Mouse (Mus musculus) CD8-positive naive resting alpha-beta T cell, adult 2 months (primary cell): ENCODE data around the gene Kcnk10.

Source experiments
- DNase-seq, 2 experiments: peaks; one replicate each; pipeline ENCODE4 v3.0.0; 2022; ENCODE audit warnings: low read depth in 2 of 2, low spot score in 2 of 2

Gene Kcnk10

DNA sequence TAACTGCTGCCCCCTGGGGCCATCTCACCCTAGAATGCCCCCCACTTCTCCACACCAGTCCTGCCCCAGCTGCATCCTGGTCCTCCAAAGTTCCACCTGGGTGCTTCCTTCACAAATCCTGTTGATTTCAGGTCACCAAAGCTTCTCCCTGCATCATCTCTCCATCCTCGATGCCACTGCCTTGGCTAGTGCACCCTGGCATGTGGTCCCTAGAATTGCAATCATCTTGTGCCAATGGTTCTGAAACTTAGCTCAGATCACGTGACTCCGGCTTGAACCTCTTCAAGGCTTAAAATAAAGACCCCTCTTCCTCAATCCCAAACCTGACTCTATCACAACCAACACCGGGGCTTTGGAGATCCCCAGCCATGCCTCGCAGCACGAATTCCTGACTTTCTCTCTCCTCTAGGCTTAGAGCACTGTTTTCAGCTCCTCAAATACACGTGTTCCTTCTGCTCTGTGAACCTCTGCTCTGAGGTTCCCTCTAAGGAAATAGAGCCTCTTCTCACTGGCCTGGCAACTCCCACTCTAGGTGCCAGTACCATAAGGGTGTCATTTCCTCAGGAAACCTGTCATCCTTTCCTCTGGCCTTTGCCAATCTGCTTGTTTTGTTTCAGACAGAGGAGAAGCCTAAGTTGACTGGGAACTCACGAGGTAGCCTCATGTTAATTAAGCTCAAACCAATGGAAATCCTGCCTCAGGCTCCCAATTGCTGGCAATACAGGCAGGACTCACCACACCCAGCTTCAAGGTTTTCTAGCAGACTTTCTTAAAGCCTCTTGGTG lies 6.0 kb downstream of the Kcnk10 start:
- no peak for DNase-seq

DNA sequence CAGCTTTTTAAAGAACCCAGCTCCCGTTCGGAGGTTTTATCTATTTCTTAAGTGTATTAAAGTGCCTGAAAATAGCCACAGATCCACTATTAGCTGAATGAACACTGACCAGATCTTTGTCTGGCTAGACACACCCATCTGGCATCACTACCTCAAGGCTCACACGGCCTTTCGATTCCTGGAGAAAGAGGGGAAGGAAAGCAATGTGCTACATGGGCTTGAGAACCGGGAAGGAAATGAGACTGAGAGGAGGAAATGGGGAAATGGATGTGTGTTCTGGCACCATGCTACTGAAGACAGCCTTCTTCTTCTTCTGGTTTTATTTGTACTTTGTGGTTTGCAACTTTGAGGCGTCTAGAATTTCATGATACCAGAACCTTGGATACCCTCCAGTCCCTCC lies 8.7 kb downstream of the Kcnk10 start:
- DNase-seq = no peak

DNA sequence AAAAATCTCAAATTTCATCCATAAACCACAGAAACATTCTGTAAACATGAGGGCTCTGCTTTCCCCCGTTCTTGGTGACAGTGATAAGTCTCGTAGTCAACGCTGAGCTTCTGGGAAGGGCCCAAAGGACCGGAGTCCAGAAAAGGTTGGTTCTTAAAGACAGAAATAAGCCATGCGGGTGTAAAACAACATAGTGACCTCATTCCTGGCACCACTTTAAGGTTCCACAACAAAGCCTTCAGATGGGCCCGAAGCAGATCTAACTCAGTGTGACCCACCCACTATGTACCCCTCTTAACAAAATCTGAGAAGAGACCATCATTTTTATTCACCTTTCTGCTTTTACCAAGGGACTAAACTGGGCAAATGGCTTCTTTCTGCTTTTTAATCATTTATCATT lies 10.2 kb downstream of the Kcnk10 start:
- no peak for DNase-seq

DNA sequence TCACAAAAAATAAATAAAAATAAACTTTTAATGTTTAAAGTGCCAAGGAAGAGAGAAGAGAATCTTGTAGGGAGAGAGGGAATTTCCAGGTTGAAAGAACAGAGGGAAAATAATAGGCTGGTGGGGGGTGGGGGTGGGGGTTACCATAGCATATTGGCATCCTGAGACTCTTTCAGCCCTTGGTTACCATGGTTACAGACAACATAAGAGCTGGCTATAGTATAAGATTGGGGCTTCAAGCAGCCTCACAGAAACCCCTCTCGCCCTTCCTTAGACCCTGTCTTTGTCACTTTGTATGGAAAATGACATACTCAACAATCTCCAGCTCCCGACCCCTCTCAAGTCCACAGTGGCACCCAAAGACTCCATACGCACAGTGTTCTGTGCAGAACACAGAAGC lies 13.7 kb downstream of the Kcnk10 start:
- no peak for DNase-seq

DNA sequence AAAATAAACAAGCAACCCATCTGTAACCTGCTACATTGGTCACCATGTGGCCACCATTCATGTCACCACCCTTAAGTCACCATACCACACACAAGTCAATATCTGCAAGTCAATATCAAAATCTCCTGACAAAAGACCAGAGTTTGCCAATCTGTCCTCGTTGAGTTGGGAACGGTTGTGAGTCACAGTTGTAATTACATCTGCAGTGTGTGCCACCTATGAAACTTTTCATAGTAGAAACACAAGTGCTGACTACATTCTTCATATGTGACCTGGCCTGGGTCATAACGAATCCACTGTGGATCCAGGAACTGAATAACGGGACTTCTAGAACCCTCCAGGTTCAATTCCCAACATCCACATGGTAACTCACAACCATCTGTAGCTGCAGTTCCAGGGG lies 14.8 kb downstream of the Kcnk10 start:
- DNase-seq = no peak

DNA sequence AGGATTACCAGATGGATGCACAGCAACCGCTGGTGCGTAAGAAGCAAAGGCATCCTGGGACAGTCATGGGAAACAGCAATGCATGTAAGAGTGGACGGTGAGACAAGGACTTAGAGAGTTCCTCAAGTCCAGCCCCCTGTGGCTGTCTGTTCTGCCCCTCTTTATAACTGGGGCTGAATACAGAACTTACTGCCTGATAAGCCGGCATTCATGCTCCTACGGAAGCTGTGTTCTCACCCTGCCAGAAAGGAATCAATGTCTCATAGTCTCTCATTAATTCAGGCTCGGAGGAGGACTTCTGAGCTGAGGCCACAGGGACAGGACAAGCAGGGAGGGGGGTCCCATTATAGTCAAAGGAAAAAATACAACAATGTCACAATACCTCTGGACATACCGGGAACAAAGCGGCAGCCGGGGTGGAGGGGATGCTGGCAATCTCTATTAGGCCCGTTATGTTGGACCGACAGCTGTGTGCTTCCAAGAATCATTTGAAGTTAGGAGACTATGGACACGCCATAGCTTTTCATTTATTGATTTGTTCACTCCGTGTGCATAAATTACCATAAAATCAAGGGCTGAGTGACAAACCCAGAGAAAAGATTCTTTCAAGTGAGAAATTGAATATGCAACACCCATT lies 15.7 kb downstream of the Kcnk10 start:
- no peak for DNase-seq

DNA sequence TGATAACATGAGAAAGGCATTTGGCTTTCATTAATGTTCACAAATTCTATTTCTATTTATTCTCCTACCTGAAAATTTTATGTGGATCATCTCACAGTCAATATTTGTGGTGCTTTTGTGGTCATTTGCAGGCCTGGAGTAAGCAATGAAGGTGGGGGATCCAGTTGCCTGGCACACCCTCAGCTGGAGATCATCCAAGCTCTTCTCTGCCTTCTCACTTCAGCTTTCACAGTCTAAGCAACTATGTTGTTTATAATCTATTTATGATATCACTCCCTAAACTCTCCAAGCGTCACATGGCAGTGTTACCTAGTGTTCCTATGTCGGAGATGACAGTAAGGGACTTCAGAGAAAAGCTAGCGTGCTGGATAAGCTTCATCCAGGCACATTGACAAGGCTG lies 18.1 kb downstream of the Kcnk10 start:
- no peak for DNase-seq

DNA sequence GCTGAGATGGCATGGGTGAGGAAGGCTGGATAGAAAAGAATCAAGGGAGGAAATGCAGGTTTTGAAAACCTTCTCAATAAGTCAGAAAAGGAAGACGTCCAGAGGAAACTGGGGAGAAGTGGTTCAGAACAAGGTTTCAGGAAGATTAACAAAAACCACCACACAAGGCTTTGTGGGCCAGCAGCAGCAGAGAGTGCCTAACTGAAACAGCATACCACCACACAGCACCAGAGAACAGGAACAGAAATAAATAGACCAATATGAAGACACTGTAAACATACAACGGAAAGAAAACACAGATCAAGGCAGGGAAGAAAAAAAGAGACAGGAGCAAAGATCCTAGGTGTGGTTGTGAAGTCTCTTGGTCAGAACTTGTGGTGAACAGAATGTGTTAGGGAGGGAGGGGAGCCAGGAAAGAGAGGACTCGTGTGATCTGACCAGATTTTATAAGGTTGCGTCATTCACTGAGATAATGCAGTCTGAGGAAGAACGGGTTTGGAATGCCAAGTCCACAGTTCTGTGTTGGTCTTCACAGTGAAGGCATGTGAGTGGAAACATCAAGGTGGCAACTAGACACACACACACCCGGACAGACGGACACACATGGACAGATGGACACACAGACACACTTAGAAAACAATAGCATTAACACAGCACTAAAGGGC lies 21.0 kb downstream of the Kcnk10 start:
- DNase-seq = no peak

DNA sequence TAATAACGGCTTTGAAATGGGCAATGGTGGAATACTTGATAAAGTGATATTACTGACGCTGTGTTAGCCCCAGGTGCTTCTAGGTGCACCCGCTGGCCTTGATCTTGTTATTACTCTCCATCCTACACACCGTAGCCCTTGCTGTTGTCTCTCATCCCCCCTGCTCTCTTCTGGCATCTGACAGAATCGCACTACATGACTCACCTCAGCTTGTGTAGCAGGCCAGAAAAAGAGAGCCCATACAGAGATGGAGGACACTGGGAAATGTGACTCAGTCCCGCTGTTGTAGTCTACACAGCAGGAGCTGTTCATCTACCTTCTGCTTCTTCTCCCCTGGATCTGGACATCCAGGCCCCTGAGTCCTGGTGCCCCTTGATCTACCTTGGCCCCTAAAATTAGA lies 28.1 kb downstream of the Kcnk10 start:
- no peak for DNase-seq

DNA sequence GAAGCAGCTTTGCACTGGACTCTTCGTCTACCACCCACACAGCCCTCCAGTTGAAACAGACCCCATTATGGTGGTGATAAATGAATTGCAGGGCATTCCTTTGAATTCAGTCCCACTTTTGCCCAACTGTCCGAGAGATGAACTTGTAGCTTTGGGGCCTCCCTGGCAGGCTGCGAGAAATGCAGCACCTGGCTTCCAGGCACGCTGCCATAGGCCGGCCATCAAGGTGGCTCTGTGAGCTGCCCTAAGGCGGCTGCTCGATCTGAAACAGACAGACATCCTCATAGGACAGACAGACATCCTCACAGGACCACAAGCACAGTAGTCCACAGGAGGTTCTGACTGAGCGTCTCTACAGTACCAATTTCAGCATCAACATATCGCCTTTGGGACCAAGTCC lies 30.0 kb downstream of the Kcnk10 start:
- no peak for DNase-seq

DNA sequence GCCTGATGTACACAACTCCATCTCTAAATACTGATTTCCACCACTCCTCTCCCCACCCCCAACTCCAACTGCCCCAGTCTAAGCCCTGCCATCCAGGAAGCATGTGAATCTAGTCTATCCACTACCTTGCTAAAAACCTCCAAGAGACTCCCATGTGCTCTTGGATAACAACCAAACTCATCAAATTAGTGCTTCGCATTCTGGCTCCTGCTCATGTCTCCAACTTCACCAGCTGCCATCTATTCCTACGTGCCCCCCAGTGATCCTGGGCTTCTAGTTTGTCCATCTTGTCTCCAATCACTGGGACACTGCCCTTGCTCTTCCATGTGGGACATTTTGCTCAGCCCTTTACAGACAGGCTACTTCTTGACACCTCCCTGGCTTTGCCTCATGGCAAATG lies 32.2 kb downstream of the Kcnk10 start:
- DNase-seq = no peak

DNA sequence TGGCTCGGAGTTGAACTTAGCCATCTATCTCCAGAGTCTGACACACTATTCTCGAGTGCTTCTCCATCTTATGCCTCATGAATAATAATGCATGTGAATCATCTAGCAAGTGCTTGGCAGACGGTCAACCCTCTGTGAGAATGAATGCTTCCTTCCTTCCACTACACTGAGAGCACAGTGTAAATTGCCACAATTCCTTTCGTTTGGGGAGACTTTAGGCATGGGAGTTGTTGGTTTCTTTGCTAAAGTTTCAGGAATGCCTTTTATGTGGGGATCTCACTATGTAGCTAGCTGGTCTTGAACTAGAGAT lies 32.9 kb downstream of the Kcnk10 start:
- DNase-seq = no peak

DNA sequence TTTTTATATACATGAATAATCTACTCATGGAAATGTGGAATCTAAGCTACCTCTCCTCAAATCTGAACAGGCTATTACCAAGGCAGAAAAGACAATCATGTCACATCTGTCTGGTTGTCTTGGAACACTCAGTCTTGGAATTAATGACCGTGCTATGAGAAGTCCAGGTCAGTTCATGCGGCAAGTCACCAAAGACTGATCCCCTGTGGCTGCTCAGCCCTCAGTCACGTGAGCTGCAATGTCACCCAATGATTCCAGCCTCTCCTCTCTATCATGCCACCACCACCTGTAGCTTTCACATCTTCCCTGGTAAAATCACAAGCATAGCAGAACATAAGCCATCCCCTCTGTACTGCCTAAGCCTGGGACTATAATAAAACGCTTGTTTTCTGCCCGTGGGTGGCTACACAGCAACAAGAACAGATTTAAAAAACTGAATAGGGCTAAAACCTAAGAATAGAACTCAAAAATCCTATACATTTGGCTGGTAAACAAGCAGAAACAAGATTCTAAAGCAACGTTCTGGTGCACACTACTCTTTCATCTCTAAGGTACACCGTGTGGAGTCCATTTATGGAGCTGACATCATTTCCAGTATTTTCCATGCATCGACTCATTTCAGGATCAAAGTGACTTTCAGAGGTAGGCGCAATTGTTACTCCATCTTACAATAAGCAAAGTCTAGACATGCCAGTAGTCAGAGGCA lies 33.4 kb downstream of the Kcnk10 start:
- DNase-seq = no peak

DNA sequence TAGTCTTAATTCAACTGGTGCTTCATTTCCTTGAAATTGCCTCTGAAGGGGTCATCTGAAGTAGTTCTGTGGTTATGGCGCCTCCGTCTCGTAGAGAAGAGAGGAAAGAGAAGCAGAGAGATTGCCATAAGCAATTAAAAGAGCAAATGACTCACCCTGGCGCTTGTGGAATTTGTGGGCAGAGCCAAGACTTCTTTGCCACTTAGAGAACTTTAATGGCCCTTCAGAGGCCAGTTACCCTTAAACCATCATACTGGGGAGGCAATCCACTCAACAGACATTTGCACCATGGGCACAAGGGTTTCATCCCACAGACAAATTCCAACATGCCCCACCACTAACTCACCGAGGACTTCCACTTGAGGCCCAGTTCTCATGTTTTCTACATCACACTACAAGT lies 41.4 kb downstream of the Kcnk10 start:
- DNase-seq = no peak

DNA sequence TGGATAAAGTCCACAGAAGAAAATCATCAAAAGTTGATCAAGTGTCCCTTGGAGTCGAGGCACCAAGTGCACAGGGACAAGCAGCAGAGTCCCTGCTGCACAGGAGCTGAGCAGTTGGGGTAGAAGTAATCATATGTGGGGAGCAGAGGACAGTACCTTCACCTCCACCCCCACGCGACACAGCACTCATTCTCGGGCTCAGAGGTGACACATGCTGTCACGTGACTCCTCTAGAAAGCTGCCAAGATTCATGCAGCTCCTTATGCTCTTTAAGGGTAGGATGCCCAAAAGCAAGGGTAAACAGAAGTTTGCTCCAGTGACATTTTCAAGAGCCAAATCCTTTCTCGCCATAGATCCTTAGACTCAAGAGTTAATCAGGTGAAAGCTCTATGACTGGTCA lies 42.1 kb downstream of the Kcnk10 start:
- no peak for DNase-seq

DNA sequence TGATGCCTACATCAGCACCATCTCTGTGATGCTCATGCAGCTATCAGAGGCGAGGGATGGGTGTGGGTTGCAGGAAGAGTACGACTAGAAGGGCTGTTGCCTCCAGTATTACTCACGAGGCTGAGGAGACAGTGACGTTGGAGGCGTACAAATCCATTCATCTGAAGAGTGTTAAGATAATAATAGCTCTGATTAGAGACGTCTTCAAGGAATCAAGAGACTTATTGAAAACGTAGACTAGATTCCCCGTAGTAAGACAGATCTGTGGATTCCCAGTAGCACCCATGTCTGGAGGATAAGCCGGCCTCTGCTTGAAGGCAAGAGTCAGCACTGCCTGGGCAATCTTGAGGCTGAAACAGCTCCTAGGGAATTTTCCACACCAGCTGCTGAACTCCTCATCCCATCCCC lies 42.6 kb downstream of the Kcnk10 start:
- no peak for DNase-seq

DNA sequence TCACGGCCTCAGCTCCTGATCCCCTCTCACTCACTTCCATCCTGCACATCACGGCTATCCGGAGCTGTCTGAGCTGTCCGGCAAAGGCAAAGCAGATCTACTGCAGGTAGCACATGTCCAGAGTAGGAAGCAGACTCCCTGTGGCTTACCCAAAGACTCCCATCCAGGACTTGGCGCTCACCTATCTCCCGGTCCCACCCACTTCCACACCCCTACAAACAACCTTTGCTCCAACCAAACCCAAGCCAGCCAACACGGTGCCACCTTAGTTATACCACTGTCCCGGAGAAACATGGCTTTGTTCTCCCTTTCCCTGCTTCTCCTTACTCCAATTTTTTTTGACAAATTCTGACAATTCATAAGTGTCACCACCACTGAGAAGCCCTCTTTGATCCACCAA lies 49.5 kb downstream of the Kcnk10 start:
- DNase-seq = no peak

DNA sequence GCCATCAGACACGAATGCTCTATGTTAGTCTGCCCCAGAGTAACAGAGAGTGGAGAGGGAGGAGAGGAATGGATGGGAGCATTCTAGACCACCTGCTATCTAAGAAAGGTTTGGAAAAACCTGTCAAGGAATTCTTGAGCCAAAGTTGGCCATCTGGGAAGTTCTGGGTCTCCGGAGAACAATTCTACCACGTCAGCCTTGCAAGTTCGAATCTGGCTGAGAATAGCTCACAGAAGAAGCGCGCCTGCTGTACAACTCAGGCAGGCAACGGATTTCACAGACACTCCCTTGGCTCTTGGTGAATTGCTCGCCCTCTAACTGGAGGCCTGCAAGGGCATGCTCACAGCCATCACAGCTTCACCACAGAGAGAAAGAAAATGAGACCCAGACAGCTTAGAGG lies 52.7 kb downstream of the Kcnk10 start:
- DNase-seq = no peak

DNA sequence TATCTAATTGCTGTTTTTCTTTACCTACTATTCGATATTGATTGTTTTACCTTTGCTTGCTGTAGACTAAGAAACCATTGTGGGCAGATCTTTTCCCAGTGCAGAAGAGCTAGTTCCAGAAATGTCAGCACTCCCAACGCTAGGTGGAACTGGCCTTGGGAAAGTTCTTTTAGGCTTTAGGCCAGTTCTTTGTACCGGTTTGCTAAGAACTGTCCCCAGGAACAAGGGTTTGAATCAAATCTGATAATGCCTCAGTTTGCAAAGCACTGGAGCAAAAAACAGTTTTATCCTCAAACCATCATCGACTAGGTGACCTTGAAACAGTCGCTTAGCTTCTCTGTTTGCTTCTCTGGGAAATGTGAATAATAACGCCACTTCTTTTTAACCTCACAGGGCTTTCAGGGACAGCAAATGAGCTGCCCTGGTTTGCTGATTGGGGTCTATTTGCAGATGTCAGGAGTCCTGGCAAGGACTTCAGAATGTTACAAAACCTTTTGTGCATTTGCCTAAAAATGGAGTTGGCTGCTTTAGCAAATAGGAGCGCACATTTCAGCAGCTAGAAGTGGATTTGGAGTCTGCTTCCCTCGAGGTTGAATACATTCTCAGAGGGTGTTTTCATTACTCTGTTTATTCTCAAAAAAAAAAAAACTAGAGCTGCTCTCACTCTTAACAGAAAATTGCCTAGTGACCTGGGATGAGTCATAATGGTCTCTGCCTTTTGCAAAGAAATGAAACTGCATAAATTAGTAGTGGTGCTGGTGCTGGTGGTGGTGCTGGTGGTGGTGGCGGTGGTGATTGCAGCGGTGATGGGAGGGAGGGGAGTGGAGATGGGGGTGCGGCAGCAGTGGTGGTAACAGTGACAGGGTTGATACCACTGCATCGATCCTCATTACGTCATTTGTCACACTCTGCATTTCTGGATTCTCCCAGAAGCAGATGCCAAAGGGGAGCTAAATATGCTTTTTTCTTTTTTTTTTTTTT lies 53.5 kb downstream of the Kcnk10 start:
- no peak for DNase-seq

DNA sequence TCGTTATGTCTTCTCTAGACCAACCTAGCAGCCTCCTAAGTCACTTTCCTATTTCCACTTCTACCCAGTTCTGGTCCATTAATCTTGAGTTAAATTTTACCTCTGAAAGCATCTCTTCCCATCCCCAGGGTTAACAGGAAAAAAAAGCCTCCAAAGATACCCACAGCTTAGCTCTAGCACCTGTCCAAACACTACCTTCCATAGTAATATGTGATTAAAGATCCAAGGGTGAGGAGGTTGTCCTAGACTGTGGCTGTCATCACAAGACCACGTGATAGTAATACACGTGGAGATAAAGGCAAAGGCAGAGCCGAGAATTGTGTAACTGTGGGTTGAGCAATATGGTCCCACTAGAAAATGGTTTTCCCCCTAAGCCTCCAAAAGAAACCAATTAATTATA lies 56.8 kb downstream of the Kcnk10 start:
- DNase-seq = no peak

DNA sequence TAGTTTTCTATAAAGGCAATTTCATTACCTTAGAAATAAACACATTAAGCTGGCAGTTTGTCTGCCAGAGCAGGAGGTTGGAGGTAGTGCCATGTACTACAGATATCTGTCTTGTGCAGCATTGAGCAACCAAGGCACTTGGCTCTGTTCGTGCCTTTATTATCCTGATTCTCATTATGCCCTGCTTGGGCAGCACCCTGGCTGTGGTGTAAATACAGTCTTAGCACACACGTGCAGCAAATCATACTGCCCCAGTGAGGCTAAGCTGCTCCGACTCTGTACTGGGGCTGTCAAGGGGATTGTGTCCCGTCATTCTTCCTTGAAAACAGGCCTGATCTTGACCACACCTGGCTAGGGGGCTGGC lies 57.6 kb downstream of the Kcnk10 start:
- no peak for DNase-seq
